Mouse (Mus musculus): ENCODE data around the gene Tsc22d2.

The Tsc22d2 gene

GRCm38 (mm10) chr3:58515947-58516601 is 101.6 kb downstream of the Tsc22d2 start:
- DNase-seq (ENCODE audit: low spot score), result no peak

Data from adipocyte (in vitro differentiated cells).